Mouse (Mus musculus) lung, adult 2 months (tissue): ENCODE results near the gene Klc1.

Source experiments
- CTCF ChIP-seq: fragments of 200-500 bp; IDR thresholded peaks from 2 replicates; pipeline ENCODE4 v1.5.1; 2011; ENCODE audit warnings: mild to moderate bottlenecking, low read length, control low read depth; ENCODE audit not compliant: insufficient read depth
- POLR2A ChIP-seq: fragments of 200-500 bp; IDR thresholded peaks from 2 replicates; pipeline ENCODE4 v1.6.1; 2011; ENCODE audit warnings: low read depth, mild to moderate bottlenecking, control low read depth, low read length, borderline replicate concordance; ENCODE audit errors: extremely low read depth

DNA sequence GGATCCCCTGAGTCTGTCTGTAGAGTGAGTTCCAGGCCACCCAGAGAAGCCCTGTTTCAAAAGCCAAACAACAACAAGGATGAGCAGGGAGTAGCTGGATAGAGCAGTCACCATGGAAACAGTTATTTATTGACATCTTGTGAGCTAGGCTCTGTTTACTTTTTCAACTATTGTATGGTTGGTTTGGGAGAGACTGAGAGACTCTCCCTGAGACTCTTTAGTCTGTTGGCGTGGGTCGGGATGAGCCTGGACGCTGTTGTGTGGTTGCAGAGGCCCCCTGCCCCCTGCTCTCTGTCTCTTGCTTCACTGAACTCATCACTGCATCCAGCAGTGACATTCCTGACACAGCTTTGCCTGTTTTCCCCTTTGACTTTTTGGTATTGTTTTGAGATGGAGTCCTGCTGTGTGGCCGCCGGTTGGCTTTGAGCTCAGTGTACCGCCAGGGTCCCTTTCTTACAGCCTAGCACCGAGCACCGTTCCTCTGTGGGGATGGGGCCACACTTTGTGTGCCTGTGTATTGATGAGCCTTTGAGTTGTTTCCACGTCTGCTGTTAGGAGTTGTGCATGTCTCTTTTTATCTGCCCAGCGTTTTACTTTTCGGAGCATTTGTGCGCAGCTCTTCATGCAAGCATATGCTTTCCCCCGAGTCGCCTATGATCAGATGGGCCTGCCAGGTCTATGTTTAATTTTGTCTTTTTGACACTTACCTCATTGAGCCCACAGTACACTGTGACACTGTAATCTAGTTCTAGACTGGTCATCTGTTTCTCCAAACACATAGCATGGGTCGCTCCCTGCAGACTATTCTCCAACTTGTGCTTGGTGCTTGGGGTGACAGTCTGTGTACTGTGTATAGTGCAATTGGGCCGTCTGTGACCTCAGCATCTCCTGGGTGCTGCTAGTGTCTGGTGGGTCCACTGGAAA, 7.9 kb downstream of the Klc1 start:
- no peak for TF ChIP-seq CTCF
- no peak for TF ChIP-seq POLR2A
